Mouse (Mus musculus) erythroblast, embryonic 14.5 days (primary cell): ENCODE results near the gene Ppm1n.

Experiments used
- GATA1 ChIP-seq: IDR thresholded peaks from 2 replicates; pipeline ENCODE4 v1.6.1; 2012; ENCODE audit warnings: low read length, inconsistent platforms, mixed read lengths
- TAL1 ChIP-seq: IDR thresholded peaks from 3 replicates; pipeline ENCODE4 v1.6.1; 2012; ENCODE audit warnings: low read length, inconsistent platforms, mixed read lengths

DNA sequence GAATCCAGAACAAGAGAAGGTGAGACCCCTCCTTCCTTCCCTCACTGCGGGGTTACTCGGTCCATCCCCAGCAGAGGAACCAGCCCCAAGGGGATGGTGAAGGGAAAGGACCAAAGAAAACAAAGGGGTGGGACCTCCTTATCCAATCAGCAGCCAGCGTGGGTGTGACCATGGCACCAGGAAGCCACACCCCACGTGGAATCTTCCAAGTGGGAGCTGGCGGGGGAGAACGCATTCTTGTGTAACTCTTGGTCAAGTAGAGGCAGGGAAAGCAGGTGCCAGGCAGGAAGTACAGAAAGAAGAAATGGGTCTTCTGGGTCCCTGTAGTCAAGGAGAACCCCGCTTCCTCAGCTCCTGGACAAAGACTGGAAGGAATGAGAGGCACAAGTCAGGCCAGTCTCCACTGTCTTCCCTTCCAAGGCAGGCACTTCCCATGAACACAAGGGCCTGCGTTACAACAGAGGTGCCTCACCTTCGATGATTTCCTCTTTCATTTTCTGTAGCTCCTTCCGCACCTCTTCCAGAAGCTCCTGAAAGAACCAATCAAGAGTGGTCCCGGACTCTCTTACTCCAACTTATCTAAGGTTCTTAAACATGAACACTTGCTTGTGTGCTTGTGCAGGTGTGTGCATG, 22.4 kb downstream of the Ppm1n start:
- no peak for TF ChIP-seq GATA1
- TF ChIP-seq TAL1 = no peak
